Mouse (Mus musculus) brown adipose tissue, adult 24 weeks (tissue): ENCODE measurements around the gene Gpr156. TPM values are rescaled to one million over a fixed set of nuclear protein-coding genes. Genes with fewer than 3 reads are reported as not detected.
"Not testable (repeated sequence)": the region's sequence is repeated elsewhere in the genome, so short reads cannot be mapped to it uniquely, and the experiment has no call there.

Experiments
- H3K27ac ChIP-seq: fragments of 200-500 bp; replicated peaks from 2 replicates; pipeline ENCODE4 v1.5.1; 2012; ENCODE audit warnings: low read depth, mild to moderate bottlenecking, low read length
- H3K4me1 ChIP-seq: fragments of 200-500 bp; 2 replicates; pipeline ENCODE4 v1.6.1; 2012; ENCODE audit warnings: low read length, mixed read lengths; ENCODE audit not compliant: control insufficient read depth, insufficient read depth, insufficient read length
- H3K4me3 ChIP-seq: fragments of 200-500 bp; 2 replicates; pipeline ENCODE4 v1.5.1; 2012; ENCODE audit warnings: low read depth, mild to moderate bottlenecking, low read length, moderate library complexity; ENCODE audit not compliant: insufficient read depth
- polyA plus RNA-seq: library from polyadenylated mRNA; stranded (reverse); fragments of >200 nt; gene quantifications from 2 replicates; pipeline ENCODE4 v1.2.4, GENCODE M21; 2012; ENCODE audit not compliant: missing spikeins, insufficient read depth, insufficient read length

Gpr156 gene
- polyA plus RNA-seq, 1 experiment = 0.44 TPM

GRCm38 (mm10) chr16:38016928-38017524, 100.7 kb downstream of the Gpr156 start:
- Histone ChIP-seq H3K4me3 (no peak overlapping the region), H3K27ac (no peak overlapping the region), H3K4me1 (no peaks in the 10 kb centered on the region)

GRCm38 (mm10) chr16:38017958-38018376, 101.7 kb downstream of the Gpr156 start:
- H3K4me1 ChIP-seq = no peaks in the 10 kb centered on the region
- H3K27ac ChIP-seq = no peak overlapping the region
- no peak overlapping the region for H3K4me3 ChIP-seq

GRCm38 (mm10) chr16:38032644-38033043, 116.3 kb downstream of the Gpr156 start:
- Histone ChIP-seq H3K4me3 (no peak overlapping the region), H3K27ac (no peak overlapping the region), H3K4me1 (no peaks in the 10 kb centered on the region)

DNA sequence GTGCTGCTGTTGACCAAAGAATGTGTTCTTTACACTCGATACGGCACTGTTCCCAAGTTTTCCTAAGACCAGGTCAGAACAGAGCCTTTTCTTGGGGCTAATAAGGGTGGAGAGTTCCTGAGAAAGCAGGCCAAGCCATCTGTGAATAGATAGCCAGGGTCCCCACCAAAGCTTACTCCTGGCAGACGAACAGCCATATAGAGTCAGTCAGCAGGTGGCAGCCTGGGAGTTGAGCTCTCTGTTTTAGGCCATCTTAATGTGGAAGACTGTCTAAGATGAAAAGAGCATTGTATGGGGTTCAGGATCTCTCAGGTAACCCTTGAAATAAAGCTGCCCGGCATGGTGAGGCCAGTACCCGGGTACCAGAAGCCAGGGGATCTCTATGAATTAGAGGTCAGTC, 116.8 kb downstream of the Gpr156 start:
- H3K27ac ChIP-seq = no peak overlapping the region
- H3K4me1 ChIP-seq = no peaks in the 10 kb centered on the region
- H3K4me3 ChIP-seq = no peak overlapping the region

GRCm38 (mm10) chr16:38038101-38038500, 121.8 kb downstream of the Gpr156 start:
- H3K4me1 ChIP-seq, H3K4me3 ChIP-seq, H3K27ac ChIP-seq: not testable (repeated sequence)

GRCm38 (mm10) chr16:38042160-38042559, 125.9 kb downstream of the Gpr156 start:
- Histone ChIP-seq H3K4me3 (no peak overlapping the region), H3K27ac (no peak overlapping the region), H3K4me1 (no peaks in the 10 kb centered on the region)

- no peak overlapping the region for H3K27ac ChIP-seq
- 0 out of 2 replicates have a peak, but pooled peaks cover 3% of the 10 kb centered on the region for H3K4me1 ChIP-seq
- H3K4me3 ChIP-seq = no peak overlapping the region
Observed at GRCm38 (mm10) chr16:38044551-38044950, 128.3 kb downstream of the Gpr156 start.

GRCm38 (mm10) chr16:38047781-38048558, 131.7 kb downstream of the Gpr156 start:
- peak overlapping the region; percentile 22; the same call in 1 of the 2 replicates for H3K4me3 ChIP-seq
- no peak overlapping the region for H3K27ac ChIP-seq
- H3K4me1 ChIP-seq = 0 out of 2 replicates have a peak, but pooled peaks cover 3% of the 10 kb centered on the region

Other genes starting within 250 kb of the Gpr156 start
- gene Fstl1, start 139.6 kb upstream of the Gpr156 start, polyA plus RNA-seq = 26.5 and 46.9 TPM in 2 replicates
- 3.4 and 4.1 TPM in 2 replicates for gene Gm36028, start 55.4 kb upstream of the Gpr156 start, polyA plus RNA-seq
- 50.9 and 60.6 TPM in 2 replicates for gene Lrrc58, start 48.1 kb upstream of the Gpr156 start, polyA plus RNA-seq
- 32.5 and 47.5 TPM in 2 replicates for gene Gsk3b, start 172.5 kb downstream of the Gpr156 start, polyA plus RNA-seq